Mouse (Mus musculus): ENCODE measurements at regions not wholly inside any gene's neighbourhood (a gene's known extent, or its start where the extent isn't known, plus 50 kb on each side); places are given as distances from the start of the nearest gene placed in this dataset.
A peak's percentile ranks its signal among the peaks of the same experiment; 100 is the strongest.
"Not testable (repeated sequence)": the region's sequence is repeated elsewhere in the genome, so short reads cannot be mapped to it uniquely, and the experiment has no call there.

- not testable (repeated sequence) for H3K36me3 ChIP-seq (ENCODE audit: control insufficient read depth, insufficient read depth, low read length); H3K27ac ChIP-seq (ENCODE audit: low read depth, low read length); H3K9me3 ChIP-seq (ENCODE audit: control insufficient read depth, low read length); H3K4me3 ChIP-seq (ENCODE audit: low read depth, low read length); H3K9ac ChIP-seq (ENCODE audit: low read depth, low read length); H3K27me3 ChIP-seq (ENCODE audit: control insufficient read depth, insufficient read depth, low read length); H3K4me2 ChIP-seq (replicated peaks; ENCODE audit: low read depth, low read length); H3K4me1 ChIP-seq (replicated peaks; ENCODE audit: control insufficient read depth, insufficient read depth, low read length); ATAC-seq (ENCODE audit: low FRiP score)
- DNase-seq (ENCODE audit: low spot score) = peak; percentile 74
- 43% methylated on average over 6 of the region's 6 CpGs for WGBS
These were observed 136.2 kb upstream of the Arrdc3 start for GRCm38 (mm10) chr13:80747022-80747421.

Data from hindbrain, embryonic 11.5 days (tissue).